Mouse (Mus musculus) thymus, adult 2 months (tissue): ENCODE results near the gene Gpr55. TPM values are rescaled to one million over a fixed set of nuclear protein-coding genes. Genes with fewer than 3 reads are reported as not detected.
"Not testable (repeated sequence)": the region's sequence is repeated elsewhere in the genome, so short reads cannot be mapped to it uniquely, and the experiment has no call there.

Experiments used
- DNase-seq: peaks from one replicate; pipeline ENCODE4 v3.0.0; 2021
- H3K27ac ChIP-seq: fragments of 200-500 bp; 2 replicates; pipeline ENCODE4 v1.5.1; 2012; ENCODE audit warnings: low read length, control low read depth; ENCODE audit not compliant: control insufficient read depth, insufficient read depth
- H3K27me3 ChIP-seq: fragments of 200-500 bp; 2 replicates; pipeline ENCODE4 v1.6.1; 2012; ENCODE audit warnings: mild to moderate bottlenecking, low read length, moderate library complexity, mixed read lengths; ENCODE audit not compliant: control insufficient read depth, insufficient read depth
- H3K36me3 ChIP-seq: fragments of 200-500 bp; 2 replicates; pipeline ENCODE4 v1.6.1; 2012; ENCODE audit warnings: mild to moderate bottlenecking, low read length, moderate library complexity; ENCODE audit not compliant: control insufficient read depth, insufficient read depth
- H3K4me1 ChIP-seq: fragments of 200-500 bp; replicated peaks from 2 replicates; pipeline ENCODE4 v1.6.1; 2012; ENCODE audit warnings: low read length; ENCODE audit not compliant: control insufficient read depth, insufficient read depth
- H3K4me3 ChIP-seq: fragments of 200-500 bp; 2 replicates; pipeline ENCODE4 v1.5.1; 2012; ENCODE audit warnings: mild to moderate bottlenecking, low read length, control low read depth, moderate library complexity; ENCODE audit not compliant: control insufficient read depth, insufficient read depth
- CTCF ChIP-seq: fragments of 200-500 bp; IDR thresholded peaks from 2 replicates; pipeline ENCODE4 v1.5.1; 2012; ENCODE audit warnings: mild to moderate bottlenecking, control low read depth, low read length, moderate library complexity, borderline replicate concordance; ENCODE audit not compliant: control insufficient read depth, poor library complexity, insufficient read depth; ENCODE audit errors: extremely low read depth
- POLR2A ChIP-seq: fragments of 200-500 bp; IDR thresholded peaks from 2 replicates; pipeline ENCODE4 v1.6.1; 2012; ENCODE audit warnings: mild to moderate bottlenecking, low read length, control low read depth, moderate library complexity; ENCODE audit not compliant: control insufficient read depth, poor library complexity, insufficient read depth; ENCODE audit errors: extremely low read depth
- WGBS: fragments of 180-500 bp; shearing (Covaris S2); methylation state at CpG from one replicate; pipeline ENCODE4 v1.1.7; 2018; 5-methylcytosine and 5-hydroxymethylcytosine counted together
- polyA plus RNA-seq: library from polyadenylated mRNA; depleted of rRNA; stranded (reverse); fragments of >200 nt; gene quantifications from 2 replicates; pipeline ENCODE4 v1.2.3, GENCODE M21; 2012

Gene Gpr55
- polyA plus RNA-seq, 1 experiment: 1.8 TPM

- TF ChIP-seq POLR2A (no peak), CTCF (no peak)
- 100% methylated on average over 1 of the region's 1 CpGs for WGBS
- H3K27me3 ChIP-seq: no peaks in the 10 kb centered on the region
Observed at GRCm38 (mm10) chr1:85997221-85997620, 36.4 kb upstream of the Gpr55 start.

GRCm38 (mm10) chr1:85993541-85993940, 32.7 kb upstream of the Gpr55 start:
- DNase-seq: no peak
- Histone ChIP-seq H3K27ac (no peak overlapping the region), H3K4me1 (no peaks in the 10 kb centered on the region), H3K27me3 (no peaks in the 10 kb centered on the region), H3K36me3 (no peaks in the 10 kb centered on the region), H3K4me3 (no peak overlapping the region)
- 92% methylated on average over 4 of the region's 4 CpGs for WGBS
- TF ChIP-seq POLR2A (no peak), CTCF (no peak)

More at GRCm38 (mm10) chr1:85997221-85997620, 36.4 kb upstream of the Gpr55 start:
- no peak for DNase-seq
- Histone ChIP-seq H3K4me1 (peaks cover 4% of the 10 kb centered on the region; the same call in 1 of the 2 replicates), H3K4me3 (no peak overlapping the region), H3K36me3 (no peaks in the 10 kb centered on the region), H3K27ac (no peak overlapping the region)

- no peaks in the 10 kb centered on the region for H3K4me1 ChIP-seq
- H3K27me3 ChIP-seq: no peaks in the 10 kb centered on the region
- TF ChIP-seq POLR2A (no peak), CTCF (no peak)
- WGBS: 87% methylated on average over 9 of the region's 9 CpGs
- H3K36me3 ChIP-seq: no peaks in the 10 kb centered on the region
- no peak overlapping the region for H3K27ac ChIP-seq
- DNase-seq: no peak
- H3K4me3 ChIP-seq: no peak overlapping the region
Observed at GRCm38 (mm10) chr1:85992175-85992574, 31.4 kb upstream of the Gpr55 start.

GRCm38 (mm10) chr1:85988882-85989281, 28.1 kb upstream of the Gpr55 start:
- H3K4me3 ChIP-seq, H3K27me3 ChIP-seq, H3K27ac ChIP-seq, H3K36me3 ChIP-seq, DNase-seq, H3K4me1 ChIP-seq: not testable (repeated sequence)
- WGBS: 78% methylated on average over 4 of the region's 4 CpGs

GRCm38 (mm10) chr1:85988351-85988750, 27.5 kb upstream of the Gpr55 start:
- Histone ChIP-seq H3K36me3 (no peaks in the 10 kb centered on the region), H3K27me3 (no peaks in the 10 kb centered on the region), H3K4me1 (no peaks in the 10 kb centered on the region), H3K27ac (no peak overlapping the region), H3K4me3 (no peak overlapping the region)
- TF ChIP-seq POLR2A: no peak
- no peak for TF ChIP-seq CTCF
- 61% methylated on average over 4 of the region's 4 CpGs for WGBS
- DNase-seq: no peak

GRCm38 (mm10) chr1:85985784-85986183, 25.0 kb upstream of the Gpr55 start:
- Histone ChIP-seq H3K4me1 (no peaks in the 10 kb centered on the region; the same call in 1 of the 2 replicates), H3K36me3 (no peaks in the 10 kb centered on the region), H3K27me3 (no peaks in the 10 kb centered on the region), H3K4me3 (no peak overlapping the region), H3K27ac (no peak overlapping the region)
- 64% methylated on average over 3 of the region's 3 CpGs for WGBS
- TF ChIP-seq POLR2A: no peak
- DNase-seq: no peak

GRCm38 (mm10) chr1:85981738-85982357, 21.0 kb upstream of the Gpr55 start:
- no peaks in the 10 kb centered on the region; the same call in 1 of the 2 replicates for H3K4me1 ChIP-seq
- no peaks in the 10 kb centered on the region for H3K36me3 ChIP-seq
- no peaks in the 10 kb centered on the region for H3K27me3 ChIP-seq
- no peak overlapping the region for H3K27ac ChIP-seq
- no peak overlapping the region for H3K4me3 ChIP-seq
- 26% methylated on average over 7 of the region's 7 CpGs for WGBS
- TF ChIP-seq POLR2A: no peak
- TF ChIP-seq CTCF: no peak
- no peak for DNase-seq
